ENCODE assay signal across 8 mouse cellular contexts in the genomic region with DNA sequence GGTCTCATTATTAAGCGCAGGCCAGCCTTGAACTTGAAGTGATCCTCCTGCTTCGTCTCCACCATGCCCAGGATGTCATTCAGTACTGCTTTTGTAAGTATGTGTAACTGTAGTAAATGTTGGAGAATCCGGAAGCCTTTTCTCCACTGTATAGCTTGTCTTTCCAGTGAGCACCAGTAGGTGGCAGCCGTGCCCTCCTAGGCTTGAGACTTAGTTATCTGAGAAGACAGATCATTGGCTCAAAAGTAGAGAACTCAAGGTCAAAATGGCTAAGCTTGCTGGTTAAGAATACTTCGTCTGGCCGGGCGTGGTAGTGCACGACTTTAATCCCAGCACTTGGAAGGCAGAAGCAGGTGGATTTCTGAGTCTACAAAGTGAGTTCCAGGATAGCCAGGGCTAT.
DNase-seq lines count a peak whose midpoint lies in the region; ATAC-seq and TF ChIP-seq lines count a peak whose summit lies in the region.

No protein-coding gene starts in this region.

- peak; percentile 85 for TF ChIP-seq CTCF in E14TG2a.4 (conservative IDR thresholded peaks at IDR 0.05; ENCODE audit: low read length)

- H3K36me3 ChIP-seq in E14TG2a.4 (ENCODE audit: insufficient read depth, low read length), result peaks cover 28% of the 10 kb centered on the region

- DNase-seq in 3134 (ENCODE audit: extremely low read depth, insufficient read length, low spot score), result peak; percentile 35
- peak; percentile 18 for DNase-seq in brain, embryonic 18.5 days (ENCODE audit: low read depth, low spot score)
- DNase-seq in left cerebral cortex, postnatal 25 days (ENCODE audit: low spot score in 2 of 2), result peak; percentile 74 to 80
- peak; percentile 86 for DNase-seq in thymus, postnatal 0 days (ENCODE audit: low spot score)

- peak; percentile 79 for ATAC-seq in erythroid progenitor cell, adult 5-6 weeks (replicated peaks; ENCODE audit: low FRiP score, poor library complexity, severe bottlenecking)
- ATAC-seq in inflammation-experienced regulatory T-cells, adult 6 months, result peak; percentile 68
- ATAC-seq in neutrophil, adult 5-6 weeks (ENCODE audit: extremely low read depth, insufficient number of reproducible peaks, low FRiP score, poor library complexity, severe bottlenecking), result peak; percentile 75; the same call in 1 of the 2 replicates

- no peak overlapping the region for H3K4me3 ChIP-seq in E14TG2a.4 (replicated peaks; ENCODE audit: low read length)

- peaks cover 9% of the 10 kb centered on the region for H3K4me1 ChIP-seq in E14TG2a.4 (replicated peaks; ENCODE audit: low read depth, low read length)

- no peaks in the 10 kb centered on the region for H3K27me3 ChIP-seq in E14TG2a.4 (ENCODE audit: insufficient read depth, low read length)

- intact Hi-C loops in left cerebral cortex, postnatal 25 days (cut with DNase I), result loop anchor here (5.0 kb wide), 2 partner anchors 35 to 245 kb away; no protein-coding TSS in a partner anchor

- no peaks in the 10 kb centered on the region for H3K9me3 ChIP-seq in E14TG2a.4 (ENCODE audit: low read length)

Comparison
In these comparisons a context has a peak if more than half of its experiments do, and no peak if none do; other contexts are left out.
1. DNase-seq: peak in every context shown above with its lines; median percentile 86 in thymus, postnatal 0 days; 77 in left cerebral cortex, postnatal 25 days; 35 in 3134; 18 in brain, embryonic 18.5 days.